Mouse (Mus musculus): ENCODE results near the gene Pgd. TPM values are rescaled to one million over a fixed set of nuclear protein-coding genes. Genes with fewer than 3 reads are reported as not detected.

Pgd gene
- polyA plus RNA-seq, 1 experiment from 2014 or later, result 118 TPM

DNA sequence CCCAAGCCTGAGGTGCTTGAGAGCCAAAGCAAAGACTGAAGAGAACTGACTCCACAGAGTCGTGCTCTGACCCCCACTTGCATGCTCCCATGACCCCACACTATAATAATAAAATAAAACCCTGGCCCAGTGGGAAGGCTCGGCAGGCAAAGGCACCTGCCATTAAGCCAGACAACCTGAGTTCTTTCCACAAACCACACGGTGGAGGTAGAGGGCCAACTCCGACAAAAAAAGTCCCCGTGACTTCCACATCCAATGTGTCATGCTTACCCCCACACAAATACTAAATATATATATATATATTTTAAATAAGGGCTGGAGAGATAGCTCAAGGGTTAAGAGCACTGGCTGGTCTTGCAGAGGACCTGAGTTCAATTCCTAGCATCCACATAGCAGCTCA, 2.4 kb downstream of the Pgd start:
- Histone ChIP-seq H3K4me1 (peaks cover 16% of the 10 kb centered on the region), H3K36me3 (replicated peaks) (peaks cover 52% of the 10 kb centered on the region), H3K4me2 (no peak overlapping the region), H3K9me3 (no peaks in the 10 kb centered on the region), H3K27ac (no peak overlapping the region), H3K27me3 (no peaks in the 10 kb centered on the region), H3K9ac (no peak overlapping the region), H3K4me3 (replicated peaks) (no peak overlapping the region)
- no peak for ATAC-seq (ENCODE audit: low FRiP score)
- WGBS, result 67% methylated on average over 5 of the region's 5 CpGs

DNA sequence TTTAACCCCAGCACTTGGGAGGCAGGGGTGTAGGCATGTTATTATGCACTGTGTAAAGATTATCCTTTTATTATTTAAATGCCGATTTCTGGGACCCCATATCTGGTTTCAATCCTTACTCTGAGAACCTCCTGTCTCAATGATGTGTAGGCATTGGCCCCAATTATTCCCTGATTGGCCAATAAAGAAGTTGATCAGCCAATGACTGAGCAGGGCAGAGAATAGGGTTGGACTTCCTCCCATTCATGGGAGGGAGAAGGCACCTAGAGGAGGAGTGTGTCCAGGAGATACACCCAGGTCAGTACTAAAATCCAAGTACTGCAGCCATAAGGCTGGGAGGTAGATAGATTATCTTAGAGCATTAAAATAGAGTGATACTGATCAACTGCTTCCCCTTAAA, 3.4 kb downstream of the Pgd start:
- no peak for ATAC-seq (ENCODE audit: low FRiP score)
- no peak overlapping the region for H3K9ac ChIP-seq
- H3K4me2 ChIP-seq, result no peak overlapping the region
- H3K9me3 ChIP-seq, result no peaks in the 10 kb centered on the region
- H3K4me1 ChIP-seq, result peaks cover 16% of the 10 kb centered on the region
- H3K27me3 ChIP-seq, result no peaks in the 10 kb centered on the region
- H3K4me3 ChIP-seq (replicated peaks), result no peak overlapping the region
- no peak overlapping the region for H3K27ac ChIP-seq
- WGBS, result 72% methylated on average over 1 of the region's 1 CpGs
- peaks cover 61% of the 10 kb centered on the region for H3K36me3 ChIP-seq (replicated peaks)

- Histone ChIP-seq H3K27ac (no peak overlapping the region), H3K36me3 (replicated peaks) (peaks cover 81% of the 10 kb centered on the region), H3K4me1 (peaks cover 16% of the 10 kb centered on the region), H3K9me3 (no peaks in the 10 kb centered on the region), H3K27me3 (no peaks in the 10 kb centered on the region), H3K4me3 (replicated peaks) (no peak overlapping the region), H3K4me2 (no peak overlapping the region), H3K9ac (no peak overlapping the region)
- ATAC-seq (ENCODE audit: low FRiP score), result no peak
- 98% methylated on average over 6 of the region's 6 CpGs for WGBS
Observed at GRCm38 (mm10) chr4:149161166-149161565, 5.4 kb downstream of the Pgd start.

DNA sequence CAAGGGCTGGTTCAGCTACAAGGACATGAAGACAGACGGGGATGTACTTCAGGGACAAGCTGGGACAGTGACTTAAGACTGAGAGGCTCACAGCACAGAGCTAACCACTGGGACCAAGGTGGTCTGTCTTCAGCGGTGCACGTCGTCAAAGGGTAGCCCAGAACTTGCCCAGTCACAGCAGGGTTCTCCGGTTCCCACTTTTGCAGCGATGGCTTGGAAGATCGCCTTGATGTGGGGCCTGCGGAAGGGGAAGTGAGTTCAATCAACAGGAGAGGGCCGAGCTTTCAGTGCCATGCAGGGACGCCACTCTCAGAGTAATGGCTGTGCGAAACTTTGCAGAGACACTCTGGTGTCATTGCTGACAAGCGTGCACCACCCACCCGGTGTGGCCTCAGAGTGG, 6.7 kb downstream of the Pgd start:
- H3K4me1 ChIP-seq, result 0 out of 2 replicates have a peak, but pooled peaks cover 3% of the 10 kb centered on the region
- no peaks in the 10 kb centered on the region for H3K27me3 ChIP-seq
- H3K9ac ChIP-seq, result no peak overlapping the region
- no peak overlapping the region for H3K4me3 ChIP-seq (replicated peaks)
- 94% methylated on average over 13 of the region's 13 CpGs for WGBS
- no peak overlapping the region for H3K4me2 ChIP-seq
- peaks cover 3% of the 10 kb centered on the region; the same call in 1 of the 2 replicates for H3K9me3 ChIP-seq
- H3K36me3 ChIP-seq (replicated peaks), result peaks cover 90% of the 10 kb centered on the region
- ATAC-seq (ENCODE audit: low FRiP score), result no peak
- H3K27ac ChIP-seq, result no peak overlapping the region

DNA sequence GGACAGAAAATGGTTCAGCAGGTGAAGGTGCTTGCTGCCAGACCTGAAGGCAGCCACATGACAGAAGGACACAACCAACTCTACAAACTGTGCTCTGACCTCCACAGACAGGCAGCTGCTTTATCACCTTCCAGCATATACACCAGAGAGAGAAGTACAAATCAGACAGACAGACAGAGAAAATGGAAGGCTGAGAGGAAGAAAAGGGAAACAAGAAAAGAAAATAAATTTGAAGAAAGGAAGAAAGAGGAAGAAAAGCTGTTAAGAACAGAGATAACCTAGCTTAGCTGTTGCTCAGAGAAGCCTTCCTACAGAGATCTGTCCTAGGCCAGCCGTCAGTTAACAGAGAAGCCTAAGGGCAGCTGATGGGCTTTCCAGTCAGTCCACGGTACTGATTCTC, 7.4 kb downstream of the Pgd start:
- Histone ChIP-seq H3K9me3 (peaks cover 4% of the 10 kb centered on the region; the same call in 1 of the 2 replicates), H3K27ac (no peak overlapping the region), H3K4me3 (replicated peaks) (no peak overlapping the region), H3K9ac (no peak overlapping the region), H3K4me1 (0 out of 2 replicates have a peak, but pooled peaks cover 3% of the 10 kb centered on the region), H3K36me3 (replicated peaks) (peaks cover 90% of the 10 kb centered on the region), H3K4me2 (no peak overlapping the region), H3K27me3 (no peaks in the 10 kb centered on the region)
- WGBS, result 92% methylated on average over 2 of the region's 2 CpGs
- ATAC-seq (ENCODE audit: low FRiP score), result no peak

DNA sequence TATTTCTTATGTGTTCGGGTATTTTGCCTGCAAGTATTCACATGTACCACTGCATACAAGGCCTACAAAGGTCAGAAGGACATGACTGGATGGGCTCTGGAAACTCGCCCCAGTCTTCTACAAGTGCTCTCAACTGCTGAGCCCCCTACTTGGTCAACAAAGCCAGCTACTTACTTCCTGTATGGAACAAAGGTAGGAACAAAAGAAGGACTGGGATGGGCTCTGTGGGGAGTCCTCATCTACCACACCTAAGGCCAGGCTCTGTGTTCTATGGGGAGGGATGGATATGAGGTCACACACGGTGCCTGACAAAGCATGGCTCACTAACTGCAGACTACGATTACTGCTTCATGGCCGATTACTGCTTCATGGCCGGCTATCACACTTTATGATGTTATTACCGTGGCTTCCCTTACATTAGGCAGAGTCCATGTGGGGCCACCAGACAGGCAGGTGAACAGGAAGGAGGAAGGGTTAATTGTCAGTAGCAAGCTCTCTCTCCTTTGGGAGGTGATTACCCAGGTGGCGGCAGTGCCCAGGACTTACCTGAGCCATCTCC, 9.1 kb downstream of the Pgd start:
- 92% methylated on average over 8 of the region's 8 CpGs for WGBS
- no peak overlapping the region for H3K27ac ChIP-seq
- H3K4me1 ChIP-seq, result no peaks in the 10 kb centered on the region
- no peak overlapping the region for H3K4me3 ChIP-seq (replicated peaks)
- H3K9ac ChIP-seq, result no peak overlapping the region
- no peak overlapping the region for H3K4me2 ChIP-seq
- H3K9me3 ChIP-seq, result peaks cover 4% of the 10 kb centered on the region; the same call in 1 of the 2 replicates
- no peaks in the 10 kb centered on the region for H3K27me3 ChIP-seq
- H3K36me3 ChIP-seq (replicated peaks), result peaks cover 98% of the 10 kb centered on the region
- ATAC-seq (ENCODE audit: low FRiP score), result no peak

DNA sequence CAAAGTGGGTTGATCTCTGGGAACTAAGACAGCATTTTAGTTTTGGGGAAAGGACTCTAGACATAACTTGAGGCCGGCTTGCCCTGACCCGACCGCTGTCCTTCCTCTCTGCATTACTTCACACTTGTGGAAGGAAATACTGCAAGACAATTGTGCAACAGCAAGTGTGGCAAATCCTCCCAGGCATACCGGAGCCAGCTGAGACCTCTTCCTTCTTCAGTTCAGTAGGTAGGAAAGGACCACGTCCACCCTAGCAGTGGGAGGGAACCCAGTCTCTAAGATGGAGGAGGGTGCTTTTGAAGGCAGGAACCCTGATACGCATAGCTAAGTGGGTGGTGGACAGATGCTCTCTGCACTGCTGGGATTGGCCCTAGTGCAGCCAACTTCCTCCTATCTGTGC, 10.9 kb downstream of the Pgd start:
- no peak for ATAC-seq (ENCODE audit: low FRiP score)
- H3K4me3 ChIP-seq (replicated peaks), result no peak overlapping the region
- H3K4me2 ChIP-seq, result no peak overlapping the region
- H3K36me3 ChIP-seq (replicated peaks), result peaks cover 97% of the 10 kb centered on the region
- H3K4me1 ChIP-seq, result no peaks in the 10 kb centered on the region
- H3K9me3 ChIP-seq, result peaks cover 4% of the 10 kb centered on the region; the same call in 1 of the 2 replicates
- WGBS, result 96% methylated on average over 6 of the region's 6 CpGs
- no peaks in the 10 kb centered on the region for H3K27me3 ChIP-seq
- H3K9ac ChIP-seq, result no peak overlapping the region
- no peak overlapping the region for H3K27ac ChIP-seq

DNA sequence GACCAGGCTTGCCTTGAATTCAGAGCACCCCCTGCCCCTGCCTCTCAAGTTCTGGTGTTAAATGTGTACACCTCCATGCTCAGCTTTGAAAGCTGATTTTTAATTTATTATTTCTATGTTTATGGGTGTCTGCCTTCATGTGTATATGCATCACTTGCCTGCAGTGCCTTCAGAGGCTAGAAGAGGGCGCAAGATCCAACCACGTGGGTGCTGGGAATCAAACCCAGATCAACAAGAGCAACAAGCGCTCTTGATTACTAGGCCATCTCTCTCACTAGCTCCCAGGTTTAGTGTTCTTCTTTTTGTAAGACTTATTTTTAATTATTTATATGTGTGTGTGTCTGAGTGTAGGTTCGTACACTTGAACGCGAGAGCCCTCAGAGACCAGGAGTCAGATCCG, 11.7 kb downstream of the Pgd start:
- peaks cover 98% of the 10 kb centered on the region for H3K36me3 ChIP-seq (replicated peaks)
- no peaks in the 10 kb centered on the region for H3K27me3 ChIP-seq
- no peak overlapping the region for H3K4me2 ChIP-seq
- H3K27ac ChIP-seq, result no peak overlapping the region
- H3K4me3 ChIP-seq (replicated peaks), result no peak overlapping the region
- peaks cover 4% of the 10 kb centered on the region; the same call in 1 of the 2 replicates for H3K9me3 ChIP-seq
- ATAC-seq (ENCODE audit: low FRiP score), result no peak
- WGBS, result 95% methylated on average over 7 of the region's 7 CpGs
- no peak overlapping the region for H3K9ac ChIP-seq
- H3K4me1 ChIP-seq, result no peaks in the 10 kb centered on the region

- Histone ChIP-seq H3K27ac (no peak overlapping the region), H3K9me3 (peaks cover 4% of the 10 kb centered on the region; the same call in 1 of the 2 replicates), H3K36me3 (replicated peaks) (peaks cover 63% of the 10 kb centered on the region), H3K27me3 (no peaks in the 10 kb centered on the region), H3K9ac (no peak overlapping the region), H3K4me2 (no peak overlapping the region), H3K4me1 (peaks cover 5% of the 10 kb centered on the region; the same call in 1 of the 2 replicates), H3K4me3 (replicated peaks) (no peak overlapping the region)
- 95% methylated on average over 11 of the region's 11 CpGs for WGBS
- no peak for ATAC-seq (ENCODE audit: low FRiP score)
Observed at GRCm38 (mm10) chr4:149150721-149151120, 15.8 kb downstream of the Pgd start.

- Histone ChIP-seq H3K36me3 (replicated peaks) (peaks cover 58% of the 10 kb centered on the region), H3K4me1 (peaks cover 5% of the 10 kb centered on the region; the same call in 1 of the 2 replicates), H3K9ac (no peak overlapping the region), H3K9me3 (peaks cover 4% of the 10 kb centered on the region; the same call in 1 of the 2 replicates), H3K4me3 (replicated peaks) (no peak overlapping the region), H3K27me3 (no peaks in the 10 kb centered on the region), H3K4me2 (no peak overlapping the region), H3K27ac (no peak overlapping the region)
- ATAC-seq (ENCODE audit: low FRiP score), result no peak
- 91% methylated on average over 11 of the region's 11 CpGs for WGBS
Observed at GRCm38 (mm10) chr4:149150256-149150655, 16.3 kb downstream of the Pgd start.

DNA sequence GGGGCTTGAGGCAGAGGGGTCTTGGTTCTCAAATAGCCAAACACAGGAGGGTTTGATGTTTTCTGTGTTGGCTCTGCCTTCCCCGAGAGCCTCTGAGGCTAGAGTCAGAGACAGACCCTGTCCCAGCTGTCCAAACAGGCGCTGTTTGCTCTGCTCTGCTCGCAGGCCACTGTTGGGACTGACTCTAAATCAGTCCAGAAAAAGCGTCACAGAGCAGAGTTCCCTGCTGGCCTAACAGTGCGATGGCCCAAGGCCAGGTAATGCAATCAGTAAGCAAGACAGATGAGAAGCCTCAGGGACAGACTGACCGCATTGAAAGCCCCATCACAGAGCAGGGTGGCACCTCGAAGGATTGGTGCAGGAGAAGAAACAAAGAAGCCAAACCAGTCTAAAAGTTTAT, 17.0 kb downstream of the Pgd start:
- ATAC-seq (ENCODE audit: low FRiP score), result no peak
- 84% methylated on average over 7 of the region's 7 CpGs for WGBS
- H3K27me3 ChIP-seq, result no peaks in the 10 kb centered on the region
- H3K4me1 ChIP-seq, result peaks cover 6% of the 10 kb centered on the region; the same call in 1 of the 2 replicates
- H3K36me3 ChIP-seq (replicated peaks), result peaks cover 52% of the 10 kb centered on the region
- no peaks in the 10 kb centered on the region for H3K9me3 ChIP-seq
- no peak overlapping the region for H3K4me3 ChIP-seq (replicated peaks)
- H3K4me2 ChIP-seq, result no peak overlapping the region
- no peak overlapping the region for H3K9ac ChIP-seq
- H3K27ac ChIP-seq, result no peak overlapping the region

GRCm38 (mm10) chr4:149149196-149149595, 17.4 kb downstream of the Pgd start:
- H3K27ac ChIP-seq, result no peak overlapping the region
- peaks cover 8% of the 10 kb centered on the region; the same call in 1 of the 2 replicates for H3K4me1 ChIP-seq
- no peak overlapping the region for H3K4me2 ChIP-seq
- no peak overlapping the region for H3K4me3 ChIP-seq (replicated peaks)
- no peak overlapping the region for H3K9ac ChIP-seq
- peaks cover 48% of the 10 kb centered on the region for H3K36me3 ChIP-seq (replicated peaks)
- ATAC-seq (ENCODE audit: low FRiP score), result no peak
- 82% methylated on average over 9 of the region's 9 CpGs for WGBS
- H3K27me3 ChIP-seq, result no peaks in the 10 kb centered on the region
- H3K9me3 ChIP-seq, result no peaks in the 10 kb centered on the region

DNA sequence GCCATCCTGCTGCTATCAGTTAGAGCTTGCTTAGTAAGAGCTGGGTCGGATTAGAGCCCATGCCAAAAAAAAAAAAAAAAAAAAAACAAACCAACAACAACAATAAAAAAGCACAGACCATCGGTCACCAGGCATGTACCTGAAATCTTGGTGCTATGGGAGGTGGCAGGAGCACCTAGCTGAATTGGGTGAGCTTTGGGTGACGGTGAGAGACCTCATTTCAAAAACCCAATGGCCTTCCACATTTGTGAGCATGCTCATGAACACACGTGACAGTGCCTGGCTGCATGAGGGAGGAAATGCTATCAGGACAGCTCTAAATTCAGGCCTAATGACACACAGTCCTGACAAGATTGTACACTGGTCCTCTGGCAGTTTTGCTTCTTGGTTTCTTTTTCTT, 18.5 kb downstream of the Pgd start:
- H3K9me3 ChIP-seq, result no peaks in the 10 kb centered on the region

More for the DNA sequence above, 18.5 kb downstream of the Pgd start:
- no peak for ATAC-seq (ENCODE audit: low FRiP score)
- 81% methylated on average over 4 of the region's 4 CpGs for WGBS
- H3K4me2 ChIP-seq, result no peak overlapping the region
- H3K27ac ChIP-seq, result no peak overlapping the region
- H3K4me3 ChIP-seq (replicated peaks), result no peak overlapping the region
- peaks cover 8% of the 10 kb centered on the region; the same call in 1 of the 2 replicates for H3K4me1 ChIP-seq
- no peak overlapping the region for H3K9ac ChIP-seq
- H3K27me3 ChIP-seq, result no peaks in the 10 kb centered on the region
- H3K36me3 ChIP-seq (replicated peaks), result peaks cover 37% of the 10 kb centered on the region

Measured in forebrain, embryonic 12.5 days (tissue).